Mouse (Mus musculus): Measurements from ENCODE around the gene Mif.

DNA sequence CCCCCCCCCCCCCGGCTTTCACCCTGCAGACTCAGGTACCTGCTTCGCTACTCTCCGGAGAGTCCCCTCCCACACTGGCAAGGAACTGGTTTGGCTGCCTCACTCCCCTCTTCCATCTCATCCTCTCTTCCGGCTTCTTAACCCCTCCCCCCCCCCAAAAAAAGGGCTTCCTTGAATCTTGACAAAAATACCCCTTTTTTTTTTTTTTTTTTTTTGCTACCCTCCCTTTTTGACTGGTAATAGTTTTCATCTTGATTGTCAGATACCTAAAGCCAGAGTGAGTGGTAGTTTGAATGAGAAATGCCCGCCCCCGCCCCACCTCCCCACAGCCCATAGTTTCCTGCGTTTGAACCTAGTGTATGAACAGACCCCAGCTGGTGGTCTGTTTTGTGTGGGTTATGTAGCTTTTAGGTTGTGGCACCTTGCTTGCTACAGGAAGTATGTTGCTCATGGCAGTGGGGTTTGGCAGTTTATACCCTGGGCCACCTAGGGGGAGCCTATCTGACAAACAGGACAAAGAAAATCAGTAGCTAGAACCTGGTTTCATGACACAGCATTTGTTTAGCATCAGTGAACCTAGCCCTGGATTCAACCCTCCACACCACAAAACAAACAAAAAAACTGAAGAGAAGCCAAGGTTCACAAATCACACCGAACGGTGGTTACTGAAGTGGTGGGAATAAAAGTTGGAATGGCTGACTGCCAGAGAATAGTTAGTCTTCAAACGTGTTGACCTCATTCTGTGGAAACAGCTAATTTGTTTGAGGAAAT is 24.1 kb downstream of the Mif start:
- TF ChIP-seq CTCF (IDR thresholded peaks at IDR 0.05; ENCODE audit: low read depth), result no peak
- TF ChIP-seq EP300 (IDR thresholded peaks at IDR 0.05; ENCODE audit: low read depth), result no peak
